Mouse (Mus musculus) lung, postnatal 0 days (tissue): ENCODE data around the gene Ppfia3. TPM values are rescaled to one million over a fixed set of nuclear protein-coding genes. Genes with fewer than 3 reads are reported as not detected.

Experiments used
- ATAC-seq: fragments of 200-750 bp; cut with Nextera tagmentation; 2 replicates; pipeline ENCODE4 v1.8.0; 2017; ENCODE audit warnings: moderate library complexity
- DNase-seq: peaks from one replicate; pipeline ENCODE4 v3.0.0-alpha.2; 2016; ENCODE audit warnings: low spot score
- H3K27ac ChIP-seq: fragments of 300-500 bp; sonication (generic); 2 replicates; pipeline ENCODE4 v1.5.1; 2014; ENCODE audit warnings: antibody characterized with exemption, mild to moderate bottlenecking, low read length, mixed read lengths
- H3K27me3 ChIP-seq: fragments of 300-500 bp; sonication (generic); replicated peaks from 2 replicates; pipeline ENCODE4 v1.6.1; 2014; ENCODE audit warnings: low read length, mixed read lengths; ENCODE audit not compliant: insufficient read depth
- H3K36me3 ChIP-seq: fragments of 300-500 bp; sonication (generic); 2 replicates; pipeline ENCODE4 v1.6.1; 2014; ENCODE audit warnings: low read length, mixed read lengths; ENCODE audit not compliant: insufficient read depth
- H3K4me1 ChIP-seq: fragments of 300-500 bp; sonication (generic); 2 replicates; pipeline ENCODE4 v1.6.1; 2014; ENCODE audit warnings: antibody characterized with exemption, low read depth, low read length, mixed read lengths; ENCODE audit not compliant: insufficient read depth
- H3K4me2 ChIP-seq: fragments of 300-500 bp; sonication (generic); replicated peaks from 2 replicates; pipeline ENCODE4 v1.6.1; 2014; ENCODE audit warnings: low read depth, mild to moderate bottlenecking, low read length, moderate library complexity, mixed read lengths
- H3K4me3 ChIP-seq: fragments of 300-500 bp; sonication (generic); 2 replicates; pipeline ENCODE4 v1.5.1; 2014; ENCODE audit warnings: low read depth, low read length
- H3K9ac ChIP-seq: fragments of 300-500 bp; sonication (generic); replicated peaks from 2 replicates; pipeline ENCODE4 v1.6.1; 2014; ENCODE audit warnings: low read depth, mild to moderate bottlenecking
- H3K9me3 ChIP-seq: fragments of 300-500 bp; sonication (generic); 2 replicates; pipeline ENCODE4 v1.6.1; 2016; ENCODE audit warnings: low read length, mixed read lengths
- CTCF ChIP-seq: IDR thresholded peaks from 2 replicates; pipeline ENCODE4 v1.5.1; 2016; ENCODE audit warnings: antibody characterized with exemption, mild to moderate bottlenecking
- EP300 ChIP-seq: IDR thresholded peaks from 2 replicates; pipeline ENCODE4 v1.6.1; 2016; ENCODE audit warnings: antibody characterized with exemption, mild to moderate bottlenecking, control low read depth
- WGBS: fragments of 180-500 bp; shearing (Covaris S2); extraction: QIAGEN DNeasy Blood & Tissue Kit; methylation state at CpG from one replicate; pipeline ENCODE4 v1.1.7; 2014; 5-methylcytosine and 5-hydroxymethylcytosine counted together
- polyA plus RNA-seq: library from polyadenylated mRNA; unstranded; fragments of >200 nt; fragmentation: Nextera tagmentation; extraction: Ambion mirVana; gene quantifications from 2 replicates; pipeline ENCODE4 v1.2.1, GENCODE M21; 2015

Ppfia3 gene
- polyA plus RNA-seq, 1 experiment from 2014 or later, result 1.8 TPM

- 71% methylated on average over 2 of the region's 2 CpGs for whole genome bisulfite sequencing
These were observed 45.6 kb upstream of the Ppfia3 start for GRCm38 (mm10) chr7:45412421-45412820.

GRCm38 (mm10) chr7:45409497-45410163, 42.8 kb upstream of the Ppfia3 start:
- H3K27ac ChIP-seq, result no peak overlapping the region
- no peaks in the 10 kb centered on the region for H3K36me3 ChIP-seq
- no peak overlapping the region for H3K9ac ChIP-seq
- H3K4me1 ChIP-seq, result peaks cover 5% of the 10 kb centered on the region; the same call in 1 of the 2 replicates
- peaks cover 48% of the 10 kb centered on the region for H3K27me3 ChIP-seq
- H3K4me3 ChIP-seq, result no peak overlapping the region
- ATAC-seq, result no peak
- 84% methylated on average over 8 of the region's 8 CpGs for WGBS
- no peak for TF ChIP-seq EP300
- TF ChIP-seq CTCF, result no peak
- H3K4me2 ChIP-seq, result no peak overlapping the region
- no peak for DNase-seq
- no peaks in the 10 kb centered on the region for H3K9me3 ChIP-seq

More at GRCm38 (mm10) chr7:45412421-45412820, 45.6 kb upstream of the Ppfia3 start:
- Histone ChIP-seq H3K4me3 (no peak overlapping the region), H3K27me3 (peaks cover 48% of the 10 kb centered on the region), H3K9me3 (no peaks in the 10 kb centered on the region), H3K27ac (no peak overlapping the region), H3K9ac (no peak overlapping the region), H3K4me2 (no peak overlapping the region), H3K4me1 (no peaks in the 10 kb centered on the region; the same call in 1 of the 2 replicates), H3K36me3 (no peaks in the 10 kb centered on the region)
- DNase-seq, result no peak
- no peak for ATAC-seq
- TF ChIP-seq CTCF (no peak), EP300 (no peak)

- DNase-seq, result no peak
- ATAC-seq, result no peak
- TF ChIP-seq EP300 (no peak), CTCF (no peak)
- WGBS, result 87% methylated on average over 17 of the region's 17 CpGs
- no peak overlapping the region for H3K4me3 ChIP-seq
- H3K36me3 ChIP-seq, result no peaks in the 10 kb centered on the region
- H3K9me3 ChIP-seq, result no peaks in the 10 kb centered on the region
- H3K27me3 ChIP-seq, result peaks cover 41% of the 10 kb centered on the region
- peaks cover 5% of the 10 kb centered on the region; the same call in 1 of the 2 replicates for H3K4me1 ChIP-seq
- no peak overlapping the region for H3K9ac ChIP-seq
- H3K4me2 ChIP-seq, result no peak overlapping the region
- no peak overlapping the region for H3K27ac ChIP-seq
These were observed 42.1 kb upstream of the Ppfia3 start for GRCm38 (mm10) chr7:45408949-45409348.

GRCm38 (mm10) chr7:45408351-45408750, 41.5 kb upstream of the Ppfia3 start:
- Histone ChIP-seq H3K36me3 (no peaks in the 10 kb centered on the region), H3K4me1 (peaks cover 5% of the 10 kb centered on the region; the same call in 1 of the 2 replicates), H3K27me3 (peaks cover 35% of the 10 kb centered on the region), H3K9me3 (no peaks in the 10 kb centered on the region), H3K9ac (no peak overlapping the region), H3K27ac (no peak overlapping the region), H3K4me2 (no peak overlapping the region), H3K4me3 (no peak overlapping the region)
- WGBS, result 69% methylated on average over 7 of the region's 7 CpGs
- no peak for ATAC-seq
- TF ChIP-seq EP300, result no peak
- no peak for TF ChIP-seq CTCF
- DNase-seq, result no peak

GRCm38 (mm10) chr7:45407836-45408235, 41.0 kb upstream of the Ppfia3 start:
- 74% methylated on average over 10 of the region's 10 CpGs for WGBS
- Histone ChIP-seq H3K9ac (no peak overlapping the region), H3K27ac (no peak overlapping the region), H3K27me3 (peaks cover 33% of the 10 kb centered on the region), H3K9me3 (no peaks in the 10 kb centered on the region), H3K4me1 (0 out of 2 replicates have a peak, but pooled peaks cover 5% of the 10 kb centered on the region), H3K36me3 (no peaks in the 10 kb centered on the region), H3K4me2 (no peak overlapping the region), H3K4me3 (no peak overlapping the region)
- ATAC-seq (no peak), DNase-seq (no peak)
- TF ChIP-seq EP300 (no peak), CTCF (no peak)

GRCm38 (mm10) chr7:45406157-45407156, 39.6 kb upstream of the Ppfia3 start:
- Histone ChIP-seq H3K27me3 (peaks cover 33% of the 10 kb centered on the region), H3K36me3 (no peaks in the 10 kb centered on the region), H3K9me3 (no peaks in the 10 kb centered on the region), H3K9ac (no peak overlapping the region), H3K4me1 (0 out of 2 replicates have a peak, but pooled peaks cover 5% of the 10 kb centered on the region), H3K27ac (no peak overlapping the region), H3K4me2 (peak overlapping the region; percentile 64), H3K4me3 (peak overlapping the region; percentile 39)
- TF ChIP-seq CTCF (peak; percentile 18; the same call in 1 of the 2 replicates), EP300 (no peak)
- DNase-seq, result peak; percentile 30
- WGBS, result 1% methylated on average over 109 of the region's 114 CpGs
- ATAC-seq, result peak; percentile 38
